ENCODE assay signal across 17 mouse cellular contexts in genomic region chr11:20522750-20523149, GRCm38 (mm10).
"Had no signal": no experiment of that assay in that cellular context is flagged by ENCODE, and none has a peak within 500 bp of the region (broad histone marks: within the 10 kb centered on the region; RNA-seq: fewer than 3 reads in every experiment).

No protein-coding gene starts in this region.

- H3K4me1 ChIP-seq: liver, embryonic 13.5 days; midbrain, embryonic 13.5 days; neural tube, embryonic 13.5 days; stomach, embryonic 15.5 days had no signal

- H3K4me3 ChIP-seq: left cerebral cortex, adult 2 months; liver, embryonic 13.5 days; midbrain, embryonic 13.5 days; myocyte; neural tube, embryonic 13.5 days; stomach, embryonic 15.5 days had no signal

- H3K27me3 ChIP-seq: liver, embryonic 13.5 days; midbrain, embryonic 13.5 days; neural tube, embryonic 13.5 days; stomach, embryonic 15.5 days had no signal

- H3K9ac ChIP-seq: liver, embryonic 13.5 days; lung, embryonic 14.5 days; midbrain, embryonic 13.5 days; neural tube, embryonic 13.5 days; stomach, embryonic 15.5 days had no signal

- DNase-seq: kidney, adult 8-10 months; layer of hippocampus, postnatal 36 days; liver, embryonic 13.5 days; lung, embryonic 14.5 days; lung, postnatal 10 days; lung, postnatal 36 days; right cerebral cortex, adult 18-20 months; right cerebral cortex, postnatal 14 days; spleen, adult 18-20 months; thymus, postnatal 36 days had no signal

- H3K36me3 ChIP-seq: liver, embryonic 13.5 days; midbrain, embryonic 13.5 days; neural tube, embryonic 13.5 days; stomach, embryonic 15.5 days had no signal

- H3K27ac ChIP-seq: left cerebral cortex, adult 2 months; liver, embryonic 13.5 days; midbrain, embryonic 13.5 days; neural tube, embryonic 13.5 days; stomach, embryonic 15.5 days had no signal

- ATAC-seq: intestine, postnatal 0 days; midbrain, embryonic 13.5 days; midbrain, embryonic 16.5 days had no signal

- H3K4me2 ChIP-seq: liver, embryonic 13.5 days; lung, embryonic 14.5 days; midbrain, embryonic 13.5 days; neural tube, embryonic 13.5 days; stomach, embryonic 15.5 days had no signal

- H3K9me3 ChIP-seq: liver, embryonic 13.5 days; midbrain, embryonic 13.5 days; neural tube, embryonic 13.5 days; stomach, embryonic 15.5 days had no signal
